Mouse (Mus musculus) stomach, postnatal 0 days (tissue): ENCODE results near the gene Max.

Experiments used
- CTCF ChIP-seq: IDR thresholded peaks from 2 replicates; pipeline ENCODE4 v1.5.1; 2016; ENCODE audit warnings: antibody characterized with exemption, low read depth, mild to moderate bottlenecking, moderate library complexity
- EP300 ChIP-seq: optimal IDR thresholded peaks from 2 replicates; pipeline ENCODE3; 2016; ENCODE audit warnings: antibody characterized with exemption

- no peak for TF ChIP-seq CTCF
- no peak for TF ChIP-seq EP300
Observed at GRCm38 (mm10) chr12:76927539-76927938, 34.5 kb downstream of the Max start.
